Comparison of ENCODE assay signal across 22 mouse cellular contexts in genomic region chrX:48893946-48894345, GRCm38 (mm10). TPM values are rescaled to one million over a fixed set of nuclear protein-coding genes. Genes with fewer than 3 reads are reported as not detected.
"Had no signal": no experiment of that assay in that cellular context is flagged by ENCODE, and none has a peak within 500 bp of the region (broad histone marks: within the 10 kb centered on the region; RNA-seq: fewer than 3 reads in every experiment).

No protein-coding gene starts in this region.

- DNase-seq: retina, postnatal 1 day; right cerebral cortex, adult 18-20 months; right cerebral cortex, postnatal 14 days; right cerebral cortex, postnatal 25 days; right cerebral cortex, postnatal 4 days; spleen, adult 18-20 months; thymus, adult 18-20 months; thymus, adult 2 months; thymus, postnatal 14 days; thymus, postnatal 25 days; thymus, postnatal 36 days; thymus, postnatal 4 days had no signal

- H3K4me2 ChIP-seq: neural tube, embryonic 15.5 days; stomach, embryonic 15.5 days had no signal

- H3K27me3 ChIP-seq: neural tube, embryonic 15.5 days; stomach, embryonic 15.5 days had no signal

- H3K27ac ChIP-seq: neural tube, embryonic 15.5 days; stomach, embryonic 15.5 days; stomach, postnatal 0 days had no signal

- H3K9ac ChIP-seq: neural tube, embryonic 15.5 days; stomach, embryonic 15.5 days had no signal

- H3K4me3 ChIP-seq: neural tube, embryonic 15.5 days; stomach, embryonic 15.5 days had no signal

- H3K4me1 ChIP-seq: neural tube, embryonic 15.5 days; stomach, embryonic 15.5 days had no signal

- H3K9me3 ChIP-seq: neural tube, embryonic 15.5 days; stomach, embryonic 15.5 days had no signal

- H3K36me3 ChIP-seq: neural tube, embryonic 15.5 days; stomach, embryonic 15.5 days had no signal

RNA-seq across cellular contexts. Expression of gene Gm595, which starts 16.4 kb away (rescaled TPM):
- total RNA-seq: neutrophil, adult 5-6 weeks had no signal
- polyA plus RNA-seq: neural tube, embryonic 14.5 days; neural tube, embryonic 15.5 days; small intestine, adult 2 months; spleen, adult 2 months; stomach, embryonic 14.5 days; stomach, embryonic 15.5 days; stomach, embryonic 16.5 days; stomach, postnatal 0 days; thymus, adult 2 months; urinary bladder, adult 2 months had no signal
